Mouse (Mus musculus): ENCODE measurements around the gene Cldn3.
A peak's percentile ranks its signal among the peaks of the same experiment; 100 is the strongest.

Gene Cldn3

DNA sequence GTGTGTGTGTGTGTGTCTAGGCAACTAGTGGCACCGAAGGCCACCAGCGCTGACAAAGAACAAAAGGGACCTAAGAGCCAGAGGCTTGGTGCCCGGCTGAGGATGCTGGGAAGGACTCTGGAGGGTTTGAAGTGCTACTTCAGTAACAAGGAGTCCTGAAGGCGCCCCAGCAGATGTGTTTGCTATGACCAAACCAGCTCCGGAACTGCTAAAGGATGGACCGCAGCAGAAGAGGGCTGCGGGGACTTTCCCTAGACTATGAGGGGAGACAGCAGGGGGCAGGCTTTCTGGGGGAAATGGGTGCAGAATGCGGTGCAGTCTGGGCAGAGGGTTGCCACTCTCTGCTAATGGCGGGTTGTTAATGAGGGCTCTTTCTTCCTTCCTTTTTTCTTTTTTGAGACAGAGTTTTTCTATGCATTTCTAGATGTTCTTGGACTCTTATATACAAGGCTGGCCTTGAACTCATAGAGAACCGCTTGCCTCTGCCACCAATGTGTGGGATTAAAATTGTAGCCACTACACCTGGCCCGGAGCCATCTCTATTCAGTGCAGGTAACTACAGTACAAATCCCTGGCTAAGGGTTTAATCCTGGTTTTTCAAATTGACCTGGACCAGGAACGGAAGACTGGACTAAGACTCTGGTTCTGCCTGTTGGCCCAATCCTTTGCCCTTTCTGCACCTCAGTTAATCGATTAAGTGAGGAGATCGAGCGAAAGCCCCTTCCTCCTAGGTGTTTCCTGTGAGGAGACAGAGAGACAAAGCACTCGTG, 22.0 kb downstream of the Cldn3 start:
- DNase-seq = no peak

DNA sequence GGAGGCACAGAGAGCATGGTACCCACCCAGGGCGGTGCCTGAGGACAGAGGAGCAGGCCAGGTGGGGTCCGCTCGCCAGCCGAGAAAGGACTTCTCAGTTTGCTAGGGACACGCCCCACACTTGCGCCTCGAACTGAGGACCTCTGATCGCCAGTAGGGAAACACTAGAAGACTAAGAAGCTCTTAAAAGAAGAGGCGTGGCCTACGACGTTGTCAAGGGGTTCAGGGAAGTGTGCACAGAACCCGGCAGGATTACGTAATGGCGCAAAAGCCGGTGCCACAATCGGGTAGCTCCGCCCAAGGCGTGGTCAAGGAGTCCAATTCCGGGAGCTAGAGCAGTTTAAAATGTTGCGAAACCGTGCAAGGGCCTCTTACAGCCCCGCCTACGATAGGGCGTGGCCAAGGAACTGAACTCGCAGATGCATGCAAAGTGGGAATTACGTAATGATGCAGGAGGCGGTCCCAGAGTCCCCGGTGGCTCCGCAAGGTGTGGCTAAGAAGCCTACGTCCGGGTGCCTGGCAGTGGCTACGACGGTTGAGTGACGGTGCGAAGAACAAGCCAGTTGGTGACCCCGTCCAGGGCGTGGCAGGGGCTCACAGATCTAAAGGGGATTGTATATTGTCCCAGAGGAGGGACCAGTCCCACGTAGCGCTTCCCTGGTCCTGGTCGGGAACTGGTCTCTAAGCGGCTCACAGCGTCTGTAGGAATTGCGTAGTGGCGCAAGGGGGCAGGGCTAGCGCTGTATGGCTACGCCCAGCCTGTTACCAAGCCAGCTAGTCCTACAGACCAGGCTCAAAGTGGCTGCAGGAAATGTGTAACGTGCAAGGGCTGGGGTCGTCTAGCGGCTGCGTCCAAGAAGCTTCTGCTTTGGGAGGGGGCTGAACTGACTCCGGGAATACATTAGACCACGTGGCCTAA, 22.9 kb downstream of the Cldn3 start, which contains the start of gene Abhd11:
TSS of gene Abhd11 (plus strand) at position 482 of the 919 bp plus-strand sequence.
- DNase-seq = peak; percentile 97 to 99

DNA sequence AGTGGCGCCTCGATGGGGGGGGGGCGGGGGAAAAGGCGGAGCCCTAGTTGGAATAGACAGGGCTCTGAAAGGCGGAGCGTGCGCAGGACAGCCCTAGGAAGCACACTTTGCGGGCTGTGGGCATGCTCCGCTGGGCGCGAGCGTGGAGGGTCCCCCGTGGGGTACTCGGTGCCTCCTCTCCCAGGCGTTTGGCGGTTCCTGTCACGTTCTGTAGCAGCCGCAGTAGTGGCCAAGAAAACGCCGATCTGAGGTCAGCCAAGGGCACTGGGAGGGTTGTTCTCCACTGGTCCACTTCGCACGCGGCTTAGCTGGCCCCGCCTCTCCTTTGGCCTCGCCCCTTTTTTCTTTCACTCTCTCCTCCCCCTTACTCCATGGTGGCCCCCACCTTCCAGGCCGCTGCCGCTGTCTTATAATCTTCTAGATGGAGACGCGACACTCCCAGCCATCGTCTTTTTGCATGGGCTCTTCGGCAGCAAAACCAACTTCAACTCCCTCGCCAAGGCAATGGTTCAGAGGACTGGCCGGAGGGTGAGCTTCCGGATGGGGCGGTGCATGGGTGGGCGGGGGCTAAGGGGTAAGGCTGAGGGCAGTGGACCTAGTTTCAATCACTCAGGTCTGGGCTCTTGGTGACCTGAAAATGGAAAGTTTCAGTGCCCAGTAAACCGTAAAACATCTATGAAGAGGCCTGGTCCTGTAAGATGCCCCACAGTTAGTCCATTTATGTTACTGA, 23.7 kb downstream of the Cldn3 start:
- DNase-seq = peak; percentile 74 to 80

DNA sequence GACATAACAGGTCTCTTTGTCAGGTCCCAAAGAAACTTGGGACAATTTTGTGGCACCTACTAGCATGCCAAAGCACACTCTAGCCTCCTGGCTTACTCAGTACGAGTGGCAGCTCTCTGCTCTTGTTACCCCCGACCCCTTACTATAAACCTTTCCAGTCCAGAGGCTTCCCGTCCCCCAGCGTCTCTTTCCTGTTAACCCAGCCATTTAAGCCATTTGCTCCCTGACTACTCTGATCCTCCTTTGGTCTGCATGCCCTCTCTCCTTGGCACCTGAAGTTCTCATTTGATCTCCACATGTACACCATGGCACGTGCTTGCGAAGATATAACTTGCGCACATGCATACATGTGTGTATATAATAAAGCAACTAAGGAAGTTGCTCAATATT, 24.3 kb downstream of the Cldn3 start:
- DNase-seq = no peak

DNA sequence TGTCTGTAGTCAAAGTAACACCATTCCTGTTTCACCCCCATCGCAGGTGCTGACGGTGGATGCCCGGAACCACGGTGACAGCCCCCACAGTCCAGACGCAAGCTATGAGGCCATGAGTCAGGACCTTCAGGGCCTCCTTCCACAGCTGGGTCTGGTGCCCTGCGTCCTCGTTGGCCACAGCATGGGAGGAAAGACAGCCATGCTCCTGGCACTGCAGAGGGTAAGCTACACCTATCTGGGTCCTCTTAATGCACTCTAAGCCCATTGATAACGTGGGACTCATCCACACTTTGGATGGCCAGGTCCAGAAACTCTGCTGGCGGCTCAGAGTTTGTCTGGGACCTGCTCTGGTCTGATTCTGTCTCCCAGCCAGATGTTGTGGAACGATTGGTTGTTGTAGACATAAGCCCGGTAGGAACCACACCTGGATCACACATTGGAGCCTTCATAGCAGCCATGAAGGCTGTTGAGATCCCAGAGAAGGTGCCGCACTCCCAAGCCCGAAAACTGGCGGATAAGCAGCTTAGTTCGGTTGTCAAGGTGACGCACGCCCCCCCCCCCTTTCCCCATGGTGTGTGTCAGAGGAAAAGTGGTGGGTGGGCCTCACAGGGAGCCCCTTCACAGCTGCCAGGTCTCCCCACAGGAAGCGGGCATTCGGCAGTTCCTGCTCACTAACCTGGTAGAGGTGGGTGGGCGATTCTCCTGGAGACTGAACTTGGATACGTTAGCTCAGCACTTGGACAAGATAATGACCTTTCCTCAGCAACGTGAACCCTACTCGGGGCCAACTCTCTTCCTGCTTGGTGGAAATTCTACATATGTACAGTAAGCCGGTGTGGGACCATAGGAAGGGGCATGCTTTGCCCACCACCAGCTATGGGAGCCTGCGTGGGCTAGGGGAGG, 25.1 kb downstream of the Cldn3 start:
- DNase-seq = no peak

DNA sequence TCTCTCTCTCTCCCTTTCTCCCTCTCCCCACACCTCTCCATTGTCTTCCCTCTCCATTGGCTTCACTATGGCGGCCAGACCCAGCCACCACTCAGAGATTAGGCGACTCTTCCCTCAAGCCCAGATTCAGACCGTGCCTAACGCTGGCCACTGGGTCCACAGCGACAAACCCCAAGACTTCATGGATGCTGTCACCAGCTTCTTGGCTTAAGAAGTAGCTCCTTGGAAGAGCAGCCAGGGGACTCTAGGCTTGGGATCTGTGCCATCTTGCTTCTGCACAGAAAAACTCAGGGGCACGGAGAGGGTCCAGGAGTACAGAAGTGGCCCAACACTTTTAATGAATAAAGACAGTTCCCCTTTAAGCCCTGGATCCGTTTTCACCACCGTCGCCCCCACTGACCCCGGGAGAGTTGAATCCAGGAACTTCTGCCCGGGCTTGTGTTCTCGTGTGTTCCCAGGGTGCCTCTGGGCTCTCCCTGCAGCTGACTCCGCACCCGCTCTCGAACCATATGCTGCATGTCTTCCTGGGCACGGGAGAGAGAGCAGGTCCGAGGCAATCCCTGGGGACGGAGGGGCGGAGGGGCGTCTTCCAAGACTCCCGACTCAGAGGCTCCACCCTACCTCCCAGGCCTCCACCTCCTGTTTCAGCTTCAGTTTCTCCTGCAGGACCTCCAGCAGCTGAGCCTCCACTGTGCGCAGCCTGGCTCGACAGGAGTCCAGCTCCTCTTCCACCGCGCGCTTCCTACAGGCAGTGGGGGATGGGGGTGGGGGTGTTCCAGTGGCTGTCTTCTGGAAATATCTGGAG, 26.0 kb downstream of the Cldn3 start:
- no peak for DNase-seq

DNA sequence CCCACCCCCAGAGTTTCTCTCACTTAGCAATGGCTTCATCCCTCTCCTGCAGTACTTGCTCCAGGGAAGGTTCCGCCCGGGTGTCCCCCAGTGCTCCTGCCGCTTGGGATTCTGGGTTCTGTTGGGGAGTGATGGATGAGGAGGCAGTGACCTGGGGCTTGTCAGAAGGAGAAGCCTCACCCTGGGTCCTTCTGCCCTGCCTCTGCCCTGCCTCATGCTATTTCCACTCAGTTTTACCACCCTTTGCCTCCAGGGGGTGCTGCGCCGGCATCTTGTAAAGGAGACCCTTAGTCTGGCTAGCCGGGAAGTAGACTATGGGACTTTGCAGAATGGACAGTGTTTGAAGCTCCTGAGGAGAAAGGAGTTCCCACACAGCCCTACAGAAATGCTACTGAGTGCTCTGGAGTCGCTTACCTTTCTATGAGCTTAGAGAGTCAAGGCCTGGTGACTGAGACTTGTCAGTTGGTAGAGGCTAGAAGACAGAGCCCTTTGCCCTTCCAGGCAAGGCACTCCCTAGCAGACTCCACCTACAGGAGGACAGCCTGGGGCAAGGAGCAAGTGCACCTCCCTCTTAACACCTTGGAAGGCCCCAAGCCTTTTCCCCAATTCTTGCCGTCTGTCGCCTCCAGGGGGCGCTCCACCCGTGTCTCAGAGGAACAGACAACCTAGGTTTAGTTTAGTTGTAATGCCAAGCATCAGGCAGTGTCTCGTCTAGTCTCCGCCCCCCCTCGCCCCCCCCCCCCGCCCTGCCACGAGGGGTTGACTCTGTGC, 26.8 kb downstream of the Cldn3 start:
- DNase-seq = peak; percentile 59 to 69

DNA sequence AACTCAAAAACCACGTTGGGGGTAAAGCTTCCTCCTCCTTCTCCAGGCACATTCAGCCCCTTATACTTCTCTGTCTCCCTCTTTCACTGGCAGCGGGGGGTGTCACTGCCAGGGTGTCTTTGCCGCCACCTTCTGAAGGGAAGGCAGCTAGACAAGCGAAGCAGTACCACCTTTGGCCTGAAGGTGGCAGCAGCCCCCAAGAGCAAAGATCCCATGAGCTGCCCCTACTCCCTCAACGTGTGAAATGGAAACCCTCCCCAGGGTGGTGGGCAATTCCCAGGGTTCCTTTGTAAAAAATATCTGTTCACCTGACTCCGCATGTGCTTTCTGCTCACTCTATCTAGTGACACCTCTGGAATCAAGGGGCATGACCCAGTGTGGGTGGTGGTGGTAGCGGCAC, 29.5 kb downstream of the Cldn3 start:
- DNase-seq = peak; percentile 60 to 66

DNA sequence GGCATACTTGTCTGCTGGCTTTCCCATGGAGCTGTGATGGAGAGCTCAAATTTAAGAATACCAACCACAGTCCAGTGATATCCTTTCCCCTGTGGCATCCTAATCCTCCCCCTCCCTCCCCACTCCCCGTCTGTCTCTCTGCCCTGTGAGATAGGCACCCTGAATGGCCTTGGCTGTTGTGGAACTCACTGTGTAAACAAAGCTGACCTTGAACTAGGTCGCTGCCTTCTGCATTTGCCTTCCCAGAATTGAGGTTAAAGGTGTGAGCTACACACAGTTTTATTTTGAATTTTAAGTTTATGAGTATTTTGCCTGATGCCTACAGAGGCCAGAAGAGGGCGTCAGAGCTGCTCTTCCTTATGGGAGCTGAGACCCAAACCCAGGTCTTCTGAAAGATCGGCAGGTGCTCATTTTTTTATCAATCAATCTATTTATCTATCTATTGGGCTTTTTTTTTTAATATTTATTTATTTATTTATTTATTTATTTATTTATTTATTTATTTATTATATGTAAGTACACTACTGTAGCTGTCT, 30.3 kb downstream of the Cldn3 start:
- DNase-seq = no peak

DNA sequence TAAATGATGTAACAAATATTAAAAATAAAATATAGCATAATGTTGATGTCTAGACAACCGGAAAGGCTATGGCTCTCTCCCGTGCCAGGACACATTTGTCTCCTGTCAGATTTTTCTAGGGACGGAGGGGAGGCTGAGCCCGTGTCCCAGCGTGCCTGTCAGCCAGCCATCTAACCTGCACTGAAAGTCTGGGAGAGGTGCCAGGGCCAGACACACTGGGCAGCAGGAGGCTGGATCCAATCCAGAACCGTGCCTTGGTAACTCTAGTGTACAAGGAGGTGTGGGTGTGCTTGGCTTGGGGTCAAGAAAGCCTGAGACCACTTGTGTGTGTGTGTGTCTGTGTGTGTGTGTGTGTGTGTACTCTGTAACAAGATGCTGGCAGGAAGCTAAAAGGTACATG, 35.8 kb downstream of the Cldn3 start:
- no peak for DNase-seq

DNA sequence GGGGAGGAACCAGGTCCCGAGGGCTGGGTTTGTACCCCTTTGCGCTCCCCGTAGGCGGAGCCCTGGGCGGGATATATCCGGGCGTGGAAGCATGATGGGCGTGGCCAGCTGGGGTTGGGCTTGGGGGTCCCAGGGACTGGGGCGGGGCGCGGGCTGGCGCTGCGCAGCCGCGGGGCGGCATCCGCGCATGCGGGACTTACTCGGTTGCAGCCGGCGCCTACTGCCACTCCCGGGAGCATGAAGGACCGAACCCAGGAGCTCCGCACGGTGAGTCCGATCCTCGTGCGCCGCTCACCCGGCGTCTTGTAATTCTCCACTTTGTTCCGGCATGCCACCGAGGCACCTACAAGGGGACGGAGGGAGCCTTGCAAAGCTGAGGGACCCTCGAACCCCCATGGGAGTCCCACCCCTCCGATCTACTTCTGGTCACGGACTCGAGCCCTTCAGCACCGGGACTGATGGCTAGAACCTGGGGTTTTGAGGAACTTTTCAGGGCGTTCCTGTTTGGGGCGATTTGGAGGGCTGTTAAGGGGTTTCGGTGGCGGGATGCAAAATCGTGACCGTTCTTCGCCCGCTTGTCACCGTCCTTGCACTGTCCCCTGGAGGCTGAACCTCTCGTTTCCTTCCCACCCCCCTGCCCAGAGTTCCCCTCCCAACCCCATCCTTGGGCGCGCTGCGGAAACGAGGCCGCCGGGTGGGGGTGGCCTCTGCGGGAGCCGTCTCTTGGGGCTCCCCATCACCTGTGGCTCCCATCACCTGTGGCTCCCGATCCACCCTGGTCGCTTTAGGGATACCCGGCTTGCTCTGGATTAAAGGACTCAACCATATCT, 37.5 kb downstream of the Cldn3 start, which contains the start of gene Stx1a:
TSS of gene Stx1a (plus strand) at position 139 of the 830 bp plus-strand sequence.
- DNase-seq = peak; percentile 82 to 86

DNA sequence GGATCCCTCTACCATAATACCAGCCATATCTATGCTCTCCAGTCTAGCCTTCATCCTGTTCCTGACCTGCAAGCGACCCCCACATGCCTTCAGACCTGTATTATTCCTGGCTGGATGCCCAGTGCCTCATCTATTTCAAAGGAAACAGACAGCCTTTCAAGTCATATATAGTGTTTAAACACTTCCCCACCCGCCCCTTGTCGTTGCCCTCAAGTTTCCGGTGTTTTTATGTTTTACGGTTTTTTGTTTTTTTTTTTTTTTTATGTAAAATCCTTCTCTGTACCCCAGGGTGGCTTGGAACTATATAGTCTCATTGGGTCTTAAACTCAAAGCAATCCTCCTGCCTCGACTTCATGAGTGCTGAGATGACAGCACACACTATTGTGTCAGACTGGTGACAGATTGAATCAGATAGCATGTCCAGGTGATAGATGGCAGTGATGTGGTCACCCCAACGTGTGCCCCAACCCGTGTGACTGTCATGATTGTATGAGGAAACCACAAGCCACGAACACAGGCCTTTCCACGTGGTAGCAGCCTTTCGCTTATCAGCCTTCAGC, 38.7 kb downstream of the Cldn3 start:
- no peak for DNase-seq

DNA sequence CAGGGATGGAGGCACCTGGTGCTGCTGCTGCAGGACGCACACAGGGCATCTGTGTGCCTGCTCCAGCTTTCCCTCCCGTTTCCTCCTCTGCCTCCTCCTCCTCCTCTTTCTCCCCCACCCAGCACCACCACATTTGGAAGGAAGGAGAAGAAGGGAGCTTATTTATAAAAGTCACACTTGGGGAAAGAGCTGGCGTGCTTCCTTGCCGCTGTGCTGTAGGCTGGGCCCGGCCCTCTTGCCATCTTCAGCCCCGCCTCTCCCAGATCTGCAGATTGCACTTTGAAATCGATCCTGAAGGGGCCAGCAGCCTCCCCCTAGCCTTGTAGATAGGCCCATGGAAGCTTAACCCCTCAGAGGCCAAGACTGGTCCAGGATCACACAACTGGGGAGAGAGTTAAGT, 39.9 kb downstream of the Cldn3 start:
- no peak for DNase-seq

DNA sequence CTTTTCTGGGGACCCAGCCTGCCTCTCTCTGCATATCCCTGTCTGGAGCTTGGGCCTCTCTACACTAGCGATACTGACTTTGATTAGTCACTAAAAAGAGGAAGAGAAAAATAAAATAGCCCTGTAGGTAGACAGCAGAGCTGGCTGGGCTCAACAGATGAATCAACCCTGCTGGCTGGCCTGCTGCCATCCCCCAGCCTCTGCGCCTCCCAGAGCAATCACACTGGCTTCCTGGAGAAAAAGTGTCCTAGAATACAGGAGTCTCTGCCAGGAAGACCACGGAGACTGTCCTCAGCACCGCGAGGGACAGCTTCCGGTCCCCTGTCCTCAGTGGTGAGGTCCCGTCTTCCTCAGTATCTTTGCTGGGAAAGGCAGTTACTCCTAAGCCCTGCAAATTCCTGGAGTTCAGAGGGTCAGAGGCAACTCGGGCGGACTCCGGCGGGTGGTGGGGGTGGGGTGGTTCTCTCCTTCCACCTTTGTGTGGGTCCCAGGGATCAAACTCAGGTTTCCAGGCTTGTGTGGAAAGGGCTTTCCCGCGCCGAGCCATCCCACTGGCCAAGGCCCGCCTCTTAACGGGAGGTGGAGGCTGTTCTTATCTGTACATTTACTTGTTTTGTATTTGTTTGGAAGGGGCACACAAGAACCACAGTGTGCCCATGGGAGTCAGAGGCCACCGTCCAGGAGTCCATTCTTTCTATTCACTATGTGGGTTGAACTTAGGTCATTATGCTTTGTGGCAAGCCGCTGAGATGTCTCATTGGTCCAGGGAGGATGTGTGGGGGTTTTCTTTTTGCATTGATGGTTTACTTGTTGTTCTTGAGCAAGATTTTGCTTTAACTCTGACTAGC, 43.2 kb downstream of the Cldn3 start:
- no peak for DNase-seq

DNA sequence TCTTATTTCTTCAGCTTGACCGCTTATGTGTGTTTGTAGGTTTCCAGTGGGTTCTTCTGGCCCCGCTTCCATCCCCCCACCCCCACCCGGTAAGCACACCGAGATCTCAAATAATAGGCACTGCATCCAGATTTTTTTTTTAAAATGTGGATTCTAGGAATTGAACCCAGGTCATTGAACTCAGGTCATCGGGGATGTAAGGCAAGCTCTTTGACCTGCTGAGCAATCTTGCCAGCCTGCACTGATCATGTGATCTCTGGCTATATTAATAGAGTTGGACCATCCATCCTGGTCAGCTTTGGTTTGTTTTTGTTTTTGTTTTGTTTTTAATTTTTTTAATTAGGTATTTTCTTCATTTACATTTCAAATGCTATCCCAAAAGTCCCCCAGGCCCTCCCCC, 46.6 kb downstream of the Cldn3 start:
- no peak for DNase-seq

DNA sequence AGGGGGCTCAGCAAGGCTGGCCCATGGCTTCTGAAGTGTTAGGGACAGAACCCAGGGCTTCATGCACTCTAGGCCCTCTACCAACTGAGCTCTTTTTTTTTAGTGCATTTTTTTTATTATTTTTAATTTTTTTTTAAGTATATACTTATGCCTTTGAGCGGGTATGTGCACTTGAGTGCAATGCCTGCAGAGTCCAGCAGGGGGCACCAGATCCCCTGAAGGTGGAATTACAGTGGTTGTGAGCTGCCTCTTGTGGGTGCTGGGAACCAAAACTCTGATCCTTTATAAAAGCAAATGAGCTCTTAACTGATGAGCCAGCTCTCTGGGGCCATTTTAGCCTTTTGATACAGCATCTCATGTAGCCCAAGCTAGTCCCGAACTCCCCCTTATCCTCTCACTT, 48.6 kb downstream of the Cldn3 start:
- DNase-seq = no peak

DNA sequence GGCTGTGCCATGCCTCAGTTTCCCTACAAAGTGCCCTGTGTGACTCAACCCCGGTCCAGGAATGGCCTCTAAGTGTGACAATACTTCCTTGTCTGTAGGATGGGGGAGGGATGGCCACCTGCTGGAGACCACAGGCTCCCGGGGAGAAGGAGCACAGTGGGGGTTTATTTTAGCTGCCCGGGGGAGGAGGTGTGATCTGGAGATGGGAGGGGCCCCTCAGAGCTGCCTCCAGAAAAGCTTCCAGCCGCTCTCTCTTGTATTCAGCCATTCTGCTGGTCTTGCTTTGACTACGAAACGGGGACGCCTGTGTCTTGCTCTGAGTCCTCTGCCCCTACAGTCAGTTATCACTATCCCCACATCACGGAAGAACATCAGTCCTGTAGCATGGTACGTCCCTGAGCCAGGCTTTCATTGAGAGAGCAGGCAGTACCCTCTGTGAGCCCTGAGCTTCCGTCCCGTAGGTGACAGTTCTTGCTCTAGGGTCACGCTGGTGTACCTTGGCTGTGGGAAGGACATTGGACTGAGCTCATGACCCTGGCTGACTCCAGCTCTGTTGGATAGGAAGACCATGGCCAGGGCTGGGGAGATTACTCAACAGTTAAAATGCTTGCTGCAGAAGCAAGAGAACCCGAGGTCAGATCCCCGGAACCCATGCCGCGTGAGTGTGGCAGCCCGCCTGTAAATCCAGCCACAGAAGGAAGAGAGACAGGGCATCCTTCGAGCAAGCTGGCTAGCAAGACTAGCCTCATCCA, 49.8 kb downstream of the Cldn3 start:
- DNase-seq = no peak

Measured in thymus, adult 18-20 months (tissue).